Mouse (Mus musculus): ENCODE measurements around the gene Retreg2. TPM values are rescaled to one million over a fixed set of nuclear protein-coding genes. Genes with fewer than 3 reads are reported as not detected.

Retreg2 gene
- polyA plus RNA-seq, 1 experiment = 37.5 TPM

DNA sequence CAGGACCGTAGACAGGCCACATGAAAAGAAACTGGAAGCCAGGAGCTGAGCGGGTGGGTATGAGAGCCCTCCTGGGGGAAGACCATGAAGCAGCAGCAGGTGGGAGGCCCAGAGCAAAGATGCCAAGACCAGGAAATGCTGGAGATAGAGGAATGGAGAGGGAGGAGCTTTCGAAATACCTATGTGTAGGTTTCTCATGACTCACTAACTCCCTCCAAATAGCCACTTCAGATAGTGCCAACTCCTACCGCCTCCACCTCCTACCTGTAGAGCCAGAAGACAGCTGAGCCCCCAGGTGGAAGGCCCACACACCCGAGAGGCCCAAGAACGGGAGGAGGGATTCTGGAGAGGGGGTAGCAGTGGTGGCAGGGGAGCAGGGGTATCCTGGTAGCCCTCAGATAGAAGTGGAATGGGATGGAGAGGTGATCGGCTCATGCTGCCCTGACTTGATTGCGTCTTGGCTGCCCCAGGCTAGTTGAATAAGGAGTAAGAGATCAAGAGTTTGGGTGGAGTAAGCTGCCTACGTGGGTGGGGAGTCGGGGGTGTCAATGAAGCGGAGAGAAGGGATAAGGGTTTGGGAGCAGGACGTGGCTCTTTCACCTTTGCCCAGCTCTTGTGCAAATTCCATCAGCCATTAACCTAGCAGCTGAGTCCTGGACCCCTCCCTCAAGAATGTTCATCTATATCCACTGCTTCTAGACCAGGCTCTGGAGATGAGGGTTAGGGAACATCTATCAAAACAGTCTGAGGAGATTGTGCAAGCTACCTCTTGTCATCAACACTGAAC, 9.0 kb upstream of the Retreg2 start, which contains the start of gene Slc23a3:
Slc23a3 (minus strand) TSS at position 470 of the 787 bp plus-strand sequence.
- H3K79me2 ChIP-seq (ENCODE audit: control insufficient read depth, insufficient read depth) = no peaks in the 10 kb centered on the region
- H3K36me3 ChIP-seq (ENCODE audit: control insufficient read depth, insufficient read depth) = peaks cover 15% of the 10 kb centered on the region
- H3K79me3 ChIP-seq (ENCODE audit: low read depth) = no peaks in the 10 kb centered on the region
- no peak for TF ChIP-seq MAX (IDR thresholded peaks at IDR 0.05)
- no peak for TF ChIP-seq MYOG (IDR thresholded peaks at IDR 0.05; ENCODE audit: control insufficient read depth, extremely low read depth, insufficient read length)
- no peak for TF ChIP-seq FOSL1 (IDR thresholded peaks at IDR 0.05; ENCODE audit: insufficient read depth, low read length, poor library complexity, severe bottlenecking)
- no peak for TF ChIP-seq CTCF (IDR thresholded peaks at IDR 0.05; ENCODE audit: control insufficient read depth, insufficient read depth, insufficient read length)
- no peak for TF ChIP-seq USF1 (IDR thresholded peaks at IDR 0.05; ENCODE audit: low read depth)
- TF ChIP-seq CEBPB (IDR thresholded peaks at IDR 0.05; ENCODE audit: low read depth) = no peak
- TF ChIP-seq MYOD1 (IDR thresholded peaks at IDR 0.05; ENCODE audit: control insufficient read depth, insufficient read length, low read depth) = no peak
- no peak within 1 kb of the TSS for H3ac ChIP-seq (ENCODE audit: control insufficient read depth, insufficient read length, low read depth)
- no peak within 1 kb of the TSS for H3K4me3 ChIP-seq (ENCODE audit: insufficient read depth, poor library complexity, severe bottlenecking)
- peaks cover 4% of the 10 kb centered on the region for H3K27me3 ChIP-seq (ENCODE audit: control insufficient read depth, insufficient read depth, insufficient read length)

DNA sequence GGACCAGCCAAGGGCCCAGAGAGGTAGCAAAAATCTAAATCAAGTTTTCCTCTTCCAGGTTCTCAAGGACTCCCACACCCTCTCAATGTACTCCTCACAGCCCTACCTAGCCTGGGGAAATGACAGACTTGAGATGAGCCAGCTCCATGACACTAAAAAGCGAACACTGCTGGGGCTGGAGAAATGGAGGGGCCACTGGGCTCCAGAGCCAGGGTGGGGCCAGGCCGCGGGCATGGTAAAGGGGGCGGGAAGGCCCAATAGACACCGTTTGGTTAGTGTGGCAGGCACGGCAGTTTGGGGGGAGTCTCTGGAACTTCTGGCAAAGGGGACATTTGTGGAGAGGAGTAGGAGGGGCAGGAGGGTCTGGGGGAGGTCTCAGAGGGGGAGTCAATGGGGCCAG, 6.3 kb upstream of the Retreg2 start:
- no peak overlapping the region for H3ac ChIP-seq (ENCODE audit: control insufficient read depth, insufficient read length, low read depth)
- no peak overlapping the region for H3K4me3 ChIP-seq (ENCODE audit: insufficient read depth, poor library complexity, severe bottlenecking)

DNA sequence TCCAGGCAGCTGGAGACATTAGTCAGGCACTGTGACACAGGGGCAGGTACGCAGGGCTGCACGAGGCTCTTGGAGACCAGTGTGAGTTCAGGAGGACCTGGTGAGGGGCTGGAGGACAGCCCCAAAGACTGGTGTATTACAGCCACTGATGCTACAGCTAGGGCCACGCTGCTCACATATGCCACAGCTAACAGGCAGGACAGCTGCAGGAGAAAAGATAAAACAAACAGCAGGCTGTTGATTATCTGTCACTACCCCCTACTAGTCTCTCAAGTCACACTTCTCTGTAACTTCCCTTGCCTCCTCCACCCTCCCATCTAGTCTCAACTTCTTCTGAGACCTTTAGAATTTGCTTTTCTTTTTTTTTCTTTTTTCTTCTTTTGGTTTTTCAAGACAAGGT, 5.8 kb upstream of the Retreg2 start:
- peaks cover 15% of the 10 kb centered on the region for H3K79me2 ChIP-seq (ENCODE audit: control insufficient read depth, insufficient read depth)

More for the DNA sequence above, 6.3 kb upstream of the Retreg2 start:
- Histone ChIP-seq H3K79me2 (ENCODE audit: control insufficient read depth, insufficient read depth) (peaks cover 11% of the 10 kb centered on the region), H3K36me3 (ENCODE audit: control insufficient read depth, insufficient read depth) (peaks cover 26% of the 10 kb centered on the region), H3K27me3 (ENCODE audit: control insufficient read depth, insufficient read depth, insufficient read length) (peaks cover 4% of the 10 kb centered on the region), H3K79me3 (ENCODE audit: low read depth) (peaks cover 1% of the 10 kb centered on the region)
- TF ChIP-seq CEBPB (IDR thresholded peaks at IDR 0.05; ENCODE audit: low read depth) (no peak), MYOD1 (IDR thresholded peaks at IDR 0.05; ENCODE audit: control insufficient read depth, insufficient read length, low read depth) (no peak), CTCF (IDR thresholded peaks at IDR 0.05; ENCODE audit: control insufficient read depth, insufficient read depth, insufficient read length) (no peak), MAX (IDR thresholded peaks at IDR 0.05) (no peak), USF1 (IDR thresholded peaks at IDR 0.05; ENCODE audit: low read depth) (no peak), MYOG (IDR thresholded peaks at IDR 0.05; ENCODE audit: control insufficient read depth, extremely low read depth, insufficient read length) (no peak), FOSL1 (IDR thresholded peaks at IDR 0.05; ENCODE audit: insufficient read depth, low read length, poor library complexity, severe bottlenecking) (no peak)

DNA sequence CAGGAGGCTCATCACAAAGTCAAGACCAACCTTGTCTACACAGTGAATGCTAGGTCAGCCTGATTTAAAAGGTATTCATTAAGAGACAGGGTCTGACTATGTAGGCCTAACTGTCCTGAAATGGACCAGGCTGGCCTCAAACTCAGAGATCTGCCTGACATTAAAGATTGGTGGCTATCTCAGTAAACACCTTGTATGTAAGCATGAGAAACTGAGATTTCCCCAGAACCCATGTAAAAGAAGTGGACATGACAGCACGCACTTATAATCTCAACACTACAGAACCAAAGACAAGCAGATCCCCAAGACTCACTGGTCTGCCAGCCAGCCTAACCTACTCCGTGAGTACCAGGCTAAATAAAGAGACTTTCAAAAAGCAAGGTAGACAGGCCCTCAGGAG, 4.1 kb upstream of the Retreg2 start:
- Histone ChIP-seq H3K27me3 (ENCODE audit: control insufficient read depth, insufficient read depth, insufficient read length) (no peaks in the 10 kb centered on the region), H3K4me3 (ENCODE audit: insufficient read depth, poor library complexity, severe bottlenecking) (no peak overlapping the region), H3K36me3 (ENCODE audit: control insufficient read depth, insufficient read depth) (peaks cover 26% of the 10 kb centered on the region), H3ac (ENCODE audit: control insufficient read depth, insufficient read length, low read depth) (no peak overlapping the region), H3K79me3 (ENCODE audit: low read depth) (peaks cover 5% of the 10 kb centered on the region), H3K79me2 (ENCODE audit: control insufficient read depth, insufficient read depth) (peaks cover 25% of the 10 kb centered on the region)
- no peak for TF ChIP-seq FOSL1 (IDR thresholded peaks at IDR 0.05; ENCODE audit: insufficient read depth, low read length, poor library complexity, severe bottlenecking)
- no peak for TF ChIP-seq MYOD1 (IDR thresholded peaks at IDR 0.05; ENCODE audit: control insufficient read depth, insufficient read length, low read depth)
- TF ChIP-seq MAX (IDR thresholded peaks at IDR 0.05) = no peak
- TF ChIP-seq MYOG (IDR thresholded peaks at IDR 0.05; ENCODE audit: control insufficient read depth, extremely low read depth, insufficient read length) = no peak
- TF ChIP-seq USF1 (IDR thresholded peaks at IDR 0.05; ENCODE audit: low read depth) = no peak
- TF ChIP-seq CEBPB (IDR thresholded peaks at IDR 0.05; ENCODE audit: low read depth) = no peak
- no peak for TF ChIP-seq CTCF (IDR thresholded peaks at IDR 0.05; ENCODE audit: control insufficient read depth, insufficient read depth, insufficient read length)

More for the DNA sequence above, 5.8 kb upstream of the Retreg2 start:
- Histone ChIP-seq H3K79me3 (ENCODE audit: low read depth) (peaks cover 1% of the 10 kb centered on the region), H3K4me3 (ENCODE audit: insufficient read depth, poor library complexity, severe bottlenecking) (no peak overlapping the region), H3K36me3 (ENCODE audit: control insufficient read depth, insufficient read depth) (peaks cover 26% of the 10 kb centered on the region), H3ac (ENCODE audit: control insufficient read depth, insufficient read length, low read depth) (no peak overlapping the region), H3K27me3 (ENCODE audit: control insufficient read depth, insufficient read depth, insufficient read length) (peaks cover 4% of the 10 kb centered on the region)
- TF ChIP-seq CEBPB (IDR thresholded peaks at IDR 0.05; ENCODE audit: low read depth) = no peak
- TF ChIP-seq MAX (IDR thresholded peaks at IDR 0.05) = no peak
- no peak for TF ChIP-seq USF1 (IDR thresholded peaks at IDR 0.05; ENCODE audit: low read depth)

DNA sequence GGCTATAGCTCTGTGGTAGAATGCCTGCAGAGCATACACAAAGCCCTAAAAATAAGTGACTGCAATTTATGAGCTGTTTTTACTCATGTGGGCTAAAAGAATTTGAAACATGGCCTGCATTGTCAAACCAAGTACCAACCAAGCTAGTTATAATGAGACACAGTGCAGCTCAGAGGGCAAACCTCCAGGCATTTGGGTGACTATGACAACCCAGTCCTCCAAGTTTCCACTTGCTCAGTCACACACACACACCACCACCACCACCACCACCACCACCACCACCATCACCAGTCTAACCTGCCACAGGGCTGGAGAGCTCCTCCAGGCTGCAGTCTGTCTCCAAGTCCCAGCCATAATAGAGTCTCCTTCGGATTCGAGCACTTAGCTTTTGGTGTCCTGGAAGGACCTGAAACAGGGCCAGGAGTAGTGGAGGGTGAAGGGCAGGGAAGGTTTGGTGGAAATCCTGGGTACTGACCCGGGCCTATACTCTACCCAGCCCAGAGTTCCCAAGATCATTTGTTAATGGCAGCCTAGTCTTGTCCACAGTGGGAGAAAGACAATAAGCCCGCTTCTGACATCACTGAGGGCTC, 1.9 kb upstream of the Retreg2 start:
- Histone ChIP-seq H3K27me3 (ENCODE audit: control insufficient read depth, insufficient read depth, insufficient read length) (no peaks in the 10 kb centered on the region), H3K36me3 (ENCODE audit: control insufficient read depth, insufficient read depth) (peaks cover 41% of the 10 kb centered on the region), H3K79me3 (ENCODE audit: low read depth) (peaks cover 11% of the 10 kb centered on the region), H3ac (ENCODE audit: control insufficient read depth, insufficient read length, low read depth) (no peak overlapping the region), H3K4me3 (ENCODE audit: insufficient read depth, poor library complexity, severe bottlenecking) (peak overlapping the region; percentile 50), H3K79me2 (ENCODE audit: control insufficient read depth, insufficient read depth) (peaks cover 39% of the 10 kb centered on the region)
- TF ChIP-seq MYOD1 (IDR thresholded peaks at IDR 0.05; ENCODE audit: control insufficient read depth, insufficient read length, low read depth) (no peak), CEBPB (IDR thresholded peaks at IDR 0.05; ENCODE audit: low read depth) (no peak), MAX (IDR thresholded peaks at IDR 0.05) (no peak), CTCF (IDR thresholded peaks at IDR 0.05; ENCODE audit: control insufficient read depth, insufficient read depth, insufficient read length) (no peak), MYOG (IDR thresholded peaks at IDR 0.05; ENCODE audit: control insufficient read depth, extremely low read depth, insufficient read length) (no peak), FOSL1 (IDR thresholded peaks at IDR 0.05; ENCODE audit: insufficient read depth, low read length, poor library complexity, severe bottlenecking) (no peak)

Measured in C2C12 (cell line).